Mouse (Mus musculus): ENCODE results near the gene Atp5j. TPM values are rescaled to one million over a fixed set of nuclear protein-coding genes. Genes with fewer than 3 reads are reported as not detected.

The Atp5j gene
- total RNA-seq, 1 experiment: 149 TPM

- Histone ChIP-seq H3K27ac (ENCODE audit: insufficient read depth, low read depth, low read length, poor library complexity, severe bottlenecking) (peak overlapping the region; percentile 28; the same call in 1 of the 2 replicates), H3K9me3 (ENCODE audit: control insufficient read depth, insufficient read depth, low read depth, low read length) (no peaks in the 10 kb centered on the region), H3K4me3 (ENCODE audit: insufficient read depth in 1 of 2, low read depth in 1 of 2, low read length in 2 of 2, poor library complexity in 1 of 2, severe bottlenecking in 1 of 2) (no peak overlapping the region), H3K4me1 (ENCODE audit: control insufficient read depth in 2 of 2, insufficient read depth in 2 of 2, low read length in 2 of 2, poor library complexity in 1 of 2) (peaks cover 6 to 10% of the 10 kb centered on the region in 2 experiments; a peak in 2 of 4 replicates), H3K9ac (ENCODE audit: insufficient read depth, low read depth, low read length, poor library complexity, severe bottlenecking) (no peak overlapping the region), H3K36me3 (ENCODE audit: control insufficient read depth, insufficient read depth, low read length, poor library complexity, severe bottlenecking) (peaks cover 3% of the 10 kb centered on the region)
- no peak for DNase-seq (ENCODE audit: low read depth, low spot score)
- in situ Hi-C loops (cut with MboI; ENCODE audit: low sequenced_read_pairs in 2 of 2, unreplicated experiment in 2 of 2): no loop called here
- TF ChIP-seq ZNF384 (IDR thresholded peaks at IDR 0.05; ENCODE audit: low read depth, low read length) (no peak), MAFK (IDR thresholded peaks at IDR 0.05; ENCODE audit: insufficient read depth, low read depth, low read length) (no peak), ZC3H11A (IDR thresholded peaks at IDR 0.05; ENCODE audit: borderline replicate concordance, low read depth, low read length) (no peak)
Measured at GRCm38 (mm10) chr16:84784966-84785365, 50.5 kb downstream of the Atp5j start.

- in situ Hi-C loops (cut with MboI; ENCODE audit: low sequenced_read_pairs in 2 of 2, unreplicated experiment in 2 of 2): no loop called here
- Histone ChIP-seq H3K27ac (ENCODE audit: insufficient read depth, low read depth, low read length, poor library complexity, severe bottlenecking) (no peak overlapping the region; the same call in 1 of the 2 replicates), H3K9me3 (ENCODE audit: control insufficient read depth, insufficient read depth, low read depth, low read length) (no peaks in the 10 kb centered on the region), H3K36me3 (ENCODE audit: control insufficient read depth, insufficient read depth, low read length, poor library complexity, severe bottlenecking) (peaks cover 3% of the 10 kb centered on the region), H3K4me1 (ENCODE audit: control insufficient read depth in 2 of 2, insufficient read depth in 2 of 2, low read length in 2 of 2, poor library complexity in 1 of 2) (peaks cover 6 to 10% of the 10 kb centered on the region in 2 experiments; a peak in 2 of 4 replicates), H3K9ac (ENCODE audit: insufficient read depth, low read depth, low read length, poor library complexity, severe bottlenecking) (no peak overlapping the region; the same call in 1 of the 2 replicates), H3K4me3 (ENCODE audit: insufficient read depth in 1 of 2, low read depth in 1 of 2, low read length in 2 of 2, poor library complexity in 1 of 2, severe bottlenecking in 1 of 2) (no peak overlapping the region)
- TF ChIP-seq MAFK (IDR thresholded peaks at IDR 0.05; ENCODE audit: insufficient read depth, low read depth, low read length) (no peak), HCFC1 (IDR thresholded peaks at IDR 0.05; ENCODE audit: borderline replicate concordance, insufficient read depth, low read length) (no peak), CHD2 (IDR thresholded peaks at IDR 0.05; ENCODE audit: low read depth, low read length) (no peak), ZNF384 (IDR thresholded peaks at IDR 0.05; ENCODE audit: low read depth, low read length) (no peak), ZC3H11A (IDR thresholded peaks at IDR 0.05; ENCODE audit: borderline replicate concordance, low read depth, low read length) (no peak)
- no peak for DNase-seq (ENCODE audit: low read depth, low spot score)
Measured at GRCm38 (mm10) chr16:84783279-84783678, 52.1 kb downstream of the Atp5j start.

GRCm38 (mm10) chr16:84779718-84780117 lies 55.7 kb downstream of the Atp5j start:
- peaks cover 6 to 8% of the 10 kb centered on the region in 2 experiments; a peak in 2 of 4 replicates for H3K4me1 ChIP-seq (ENCODE audit: control insufficient read depth in 2 of 2, insufficient read depth in 2 of 2, low read length in 2 of 2, poor library complexity in 1 of 2)
- H3K27ac ChIP-seq (ENCODE audit: insufficient read depth, low read depth, low read length, poor library complexity, severe bottlenecking): peak overlapping the region; percentile 96
- in situ Hi-C loops (cut with MboI; ENCODE audit: low sequenced_read_pairs in 2 of 2, unreplicated experiment in 2 of 2): no loop called here
- TF ChIP-seq CHD2 (IDR thresholded peaks at IDR 0.05; ENCODE audit: low read depth, low read length): no peak
- TF ChIP-seq MAFK (IDR thresholded peaks at IDR 0.05; ENCODE audit: insufficient read depth, low read depth, low read length): no peak
- no peak for TF ChIP-seq ZNF384 (IDR thresholded peaks at IDR 0.05; ENCODE audit: low read depth, low read length)
- H3K36me3 ChIP-seq (ENCODE audit: control insufficient read depth, insufficient read depth, low read length, poor library complexity, severe bottlenecking): no peaks in the 10 kb centered on the region; the same call in 1 of the 2 replicates
- DNase-seq (ENCODE audit: low read depth, low spot score): no peak
- H3K9ac ChIP-seq (ENCODE audit: insufficient read depth, low read depth, low read length, poor library complexity, severe bottlenecking): no peak overlapping the region
- H3K9me3 ChIP-seq (ENCODE audit: control insufficient read depth, insufficient read depth, low read depth, low read length): no peaks in the 10 kb centered on the region
- H3K4me3 ChIP-seq (ENCODE audit: insufficient read depth in 1 of 2, low read depth in 1 of 2, low read length in 2 of 2, poor library complexity in 1 of 2, severe bottlenecking in 1 of 2): peak overlapping the region in 1 of 2 experiments; percentile 34; a peak in 2 of 4 replicates

DNA sequence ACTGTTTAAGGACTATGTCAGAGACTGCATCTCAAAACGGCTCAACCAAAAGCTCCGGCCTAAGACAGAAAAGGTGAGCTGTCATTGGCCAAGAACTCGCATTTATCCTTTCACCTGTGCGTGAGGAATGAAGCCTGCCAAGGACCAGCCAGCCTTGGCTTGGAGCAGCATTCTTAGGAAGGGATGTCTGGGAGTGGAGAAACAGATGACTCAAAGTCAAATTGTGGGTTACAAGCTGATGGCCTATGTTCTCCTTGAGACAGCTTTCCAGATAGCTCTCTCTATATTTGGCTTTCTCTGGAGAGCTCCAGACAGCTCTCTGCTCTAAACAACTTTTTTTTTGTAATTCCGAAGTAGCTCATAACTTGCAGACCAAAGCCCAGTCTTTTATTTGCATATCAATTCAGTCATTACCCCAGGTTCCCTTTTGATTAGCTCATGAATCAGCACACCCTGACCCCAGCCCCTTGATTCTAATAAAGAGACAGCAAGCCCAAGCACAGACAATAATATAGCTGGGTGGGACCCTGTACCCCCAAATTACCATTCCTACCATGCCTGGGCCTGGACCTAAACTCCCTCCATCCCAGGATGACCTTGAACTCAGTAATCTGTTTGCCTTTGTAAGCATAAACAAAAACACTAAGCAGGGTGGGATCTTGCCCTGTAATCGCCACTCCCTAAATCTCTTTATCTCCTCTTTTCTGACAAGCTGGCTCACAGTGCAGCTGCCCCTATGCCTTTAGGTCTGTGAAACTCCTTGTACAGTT lies 56.4 kb downstream of the Atp5j start:
- H3K4me1 ChIP-seq (ENCODE audit: control insufficient read depth in 2 of 2, insufficient read depth in 2 of 2, low read length in 2 of 2, poor library complexity in 1 of 2): peaks cover 5 to 6% of the 10 kb centered on the region in 2 experiments; a peak in 2 of 4 replicates
- peak overlapping the region in 1 of 2 experiments; percentile 34; a peak in 1 of 4 replicates for H3K4me3 ChIP-seq (ENCODE audit: insufficient read depth in 1 of 2, low read depth in 1 of 2, low read length in 2 of 2, poor library complexity in 1 of 2, severe bottlenecking in 1 of 2)
- peak overlapping the region; percentile 96 for H3K27ac ChIP-seq (ENCODE audit: insufficient read depth, low read depth, low read length, poor library complexity, severe bottlenecking)
- TF ChIP-seq ZC3H11A (IDR thresholded peaks at IDR 0.05; ENCODE audit: borderline replicate concordance, low read depth, low read length) (no peak), CHD2 (IDR thresholded peaks at IDR 0.05; ENCODE audit: low read depth, low read length) (0 out of 2 replicates have a peak, but pooled peaks have one; percentile 36)
- H3K9me3 ChIP-seq (ENCODE audit: control insufficient read depth, insufficient read depth, low read depth, low read length): no peaks in the 10 kb centered on the region
- in situ Hi-C loops (cut with MboI; ENCODE audit: low sequenced_read_pairs in 2 of 2, unreplicated experiment in 2 of 2): no loop called here
- H3K36me3 ChIP-seq (ENCODE audit: control insufficient read depth, insufficient read depth, low read length, poor library complexity, severe bottlenecking): no peaks in the 10 kb centered on the region; the same call in 1 of the 2 replicates
- H3K9ac ChIP-seq (ENCODE audit: insufficient read depth, low read depth, low read length, poor library complexity, severe bottlenecking): 0 out of 2 replicates have a peak overlapping the region, but pooled peaks have one; percentile 10
- peak; percentile 78 for DNase-seq (ENCODE audit: low read depth, low spot score)
